Mouse (Mus musculus) limb, embryonic 14.5 days (tissue): ENCODE measurements around the gene Grap2. TPM values are rescaled to one million over a fixed set of nuclear protein-coding genes. Genes with fewer than 3 reads are reported as not detected.

ENCODE experiments used
- ATAC-seq: fragments of 200-750 bp; cut with Nextera tagmentation; 2 replicates; pipeline ENCODE4 v1.8.0; 2017; ENCODE audit warnings: low read depth, moderate number of reproducible peaks, moderate TSS enrichment; ENCODE audit not compliant: low FRiP score
- DNase-seq: peaks from one replicate; pipeline ENCODE4 v3.0.0-alpha.2; 2015; ENCODE audit warnings: low spot score
- H3K27ac ChIP-seq: fragments of 300-500 bp; sonication (generic); replicated peaks from 2 replicates; pipeline ENCODE4 v1.5.1; 2014; ENCODE audit warnings: low read depth, mild to moderate bottlenecking, low read length, moderate library complexity, mixed read lengths
- H3K27me3 ChIP-seq: fragments of 300-500 bp; sonication (generic); 2 replicates; pipeline ENCODE4 v1.6.1; 2014; ENCODE audit warnings: low read length, mixed read lengths; ENCODE audit not compliant: control insufficient read depth, insufficient read depth
- H3K36me3 ChIP-seq: fragments of 300-500 bp; sonication (generic); 2 replicates; pipeline ENCODE4 v1.6.1; 2014; ENCODE audit warnings: mild to moderate bottlenecking, low read length, moderate library complexity, mixed read lengths; ENCODE audit not compliant: control insufficient read depth, insufficient read depth
- H3K4me1 ChIP-seq: fragments of 300-500 bp; sonication (generic); 2 replicates; pipeline ENCODE4 v1.6.1; 2014; ENCODE audit warnings: antibody characterized with exemption, low read length, mixed read lengths; ENCODE audit not compliant: control insufficient read depth, insufficient read depth
- H3K4me2 ChIP-seq: fragments of 300-500 bp; sonication (generic); replicated peaks from 2 replicates; pipeline ENCODE4 v1.6.1; 2014; ENCODE audit warnings: low read depth, mild to moderate bottlenecking, low read length, moderate library complexity; ENCODE audit not compliant: severe bottlenecking
- H3K4me3 ChIP-seq: fragments of 300-500 bp; sonication (generic); replicated peaks from 2 replicates; pipeline ENCODE4 v1.5.1; 2014; ENCODE audit warnings: low read length
- H3K9ac ChIP-seq: fragments of 300-500 bp; sonication (generic); 2 replicates; pipeline ENCODE4 v1.6.1; 2014; ENCODE audit warnings: mild to moderate bottlenecking, low read depth, low read length, moderate library complexity; ENCODE audit not compliant: severe bottlenecking
- H3K9me3 ChIP-seq: fragments of 300-500 bp; sonication (generic); 2 replicates; pipeline ENCODE4 v1.6.1; 2016; ENCODE audit warnings: low read length; ENCODE audit not compliant: control insufficient read depth
- POLR2A ChIP-seq: fragments of 200-500 bp; IDR thresholded peaks from 2 replicates; pipeline ENCODE4 v1.8.0; 2012; ENCODE audit warnings: inconsistent platforms, mild to moderate bottlenecking, moderate library complexity, borderline replicate concordance; ENCODE audit not compliant: insufficient read depth, insufficient read length; ENCODE audit errors: extremely low read depth
- WGBS: fragments of 180-500 bp; shearing (Covaris S2); extraction: QIAGEN DNeasy Blood & Tissue Kit; methylation state at CpG from one replicate; pipeline ENCODE4 v1.1.7; 2014; 5-methylcytosine and 5-hydroxymethylcytosine counted together
- polyA plus RNA-seq, 2 experiments: library from polyadenylated mRNA; depleted of rRNA in 1 of 2; stranded (reverse) in 1 of 2; unstranded in 1 of 2; fragments of >200 nt; fragmentation: Nextera tagmentation in 1 of 2; extraction: Ambion mirVana in 1 of 2; gene quantifications; 2 replicates each; pipeline versions ENCODE4 v1.2.1 to v1.2.3; 2012 to 2014

The Grap2 gene
- polyA plus RNA-seq, 2 experiments: 0.36 to 1.2 TPM

DNA sequence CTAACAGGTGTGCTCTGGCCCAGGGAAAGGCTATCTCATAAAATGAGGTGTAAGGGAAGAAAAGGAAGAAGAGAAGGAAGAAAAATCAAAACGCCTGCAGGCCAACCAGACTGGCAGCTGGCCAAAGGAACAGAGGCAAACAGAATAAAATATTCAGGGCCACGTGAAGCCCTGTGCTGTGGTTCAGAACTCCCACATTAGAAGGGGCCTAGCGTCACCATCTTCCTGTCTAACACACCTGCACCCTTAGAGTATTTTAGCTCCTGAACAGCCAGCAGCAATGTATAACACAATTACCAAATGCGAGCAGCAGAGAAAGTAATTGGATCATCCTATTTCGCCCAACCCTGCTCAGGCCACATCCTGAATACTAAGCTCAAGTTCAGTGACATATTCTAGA is 39.1 kb downstream of the Grap2 start:
- ATAC-seq (no peak), DNase-seq (no peak)
- no peak overlapping the region for H3K27ac ChIP-seq
- H3K9ac ChIP-seq: no peak overlapping the region
- no peak overlapping the region for H3K4me2 ChIP-seq
- 0 out of 2 replicates have a peak, but pooled peaks cover 4% of the 10 kb centered on the region for H3K27me3 ChIP-seq
- no peaks in the 10 kb centered on the region for H3K36me3 ChIP-seq
- WGBS: 60% methylated on average over 5 of the region's 5 CpGs
- no peak overlapping the region for H3K4me3 ChIP-seq
- H3K4me1 ChIP-seq: 0 out of 2 replicates have a peak, but pooled peaks cover 9% of the 10 kb centered on the region
- no peak for TF ChIP-seq POLR2A
- no peaks in the 10 kb centered on the region for H3K9me3 ChIP-seq

DNA sequence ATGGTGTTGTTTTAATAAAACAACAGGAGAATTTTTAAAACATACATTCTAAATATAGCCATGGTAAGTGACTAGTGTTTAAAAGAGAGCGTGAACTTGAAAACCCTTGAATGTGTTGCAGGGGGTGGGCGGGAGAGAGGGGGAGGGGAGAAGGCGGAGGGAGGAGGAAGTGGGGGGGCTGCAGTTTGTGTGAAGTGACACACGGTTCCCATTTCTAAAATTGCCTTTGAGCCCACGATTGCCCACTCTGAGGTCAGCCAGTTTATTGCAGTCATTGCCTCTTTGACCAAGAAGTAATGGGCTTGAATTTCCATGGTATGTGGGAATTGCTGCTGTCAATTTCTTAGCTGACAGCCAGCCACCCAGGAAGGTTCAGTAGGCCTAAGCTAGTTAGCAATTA is 41.5 kb downstream of the Grap2 start:
- WGBS: 23% methylated on average over 5 of the region's 5 CpGs
- Histone ChIP-seq H3K9me3 (no peaks in the 10 kb centered on the region), H3K27me3 (0 out of 2 replicates have a peak, but pooled peaks cover 4% of the 10 kb centered on the region), H3K27ac (no peak overlapping the region), H3K4me2 (no peak overlapping the region), H3K4me3 (no peak overlapping the region), H3K9ac (no peak overlapping the region), H3K36me3 (no peaks in the 10 kb centered on the region), H3K4me1 (0 out of 2 replicates have a peak, but pooled peaks cover 4% of the 10 kb centered on the region)
- ATAC-seq (no peak), DNase-seq (no peak)
- no peak for TF ChIP-seq POLR2A

DNA sequence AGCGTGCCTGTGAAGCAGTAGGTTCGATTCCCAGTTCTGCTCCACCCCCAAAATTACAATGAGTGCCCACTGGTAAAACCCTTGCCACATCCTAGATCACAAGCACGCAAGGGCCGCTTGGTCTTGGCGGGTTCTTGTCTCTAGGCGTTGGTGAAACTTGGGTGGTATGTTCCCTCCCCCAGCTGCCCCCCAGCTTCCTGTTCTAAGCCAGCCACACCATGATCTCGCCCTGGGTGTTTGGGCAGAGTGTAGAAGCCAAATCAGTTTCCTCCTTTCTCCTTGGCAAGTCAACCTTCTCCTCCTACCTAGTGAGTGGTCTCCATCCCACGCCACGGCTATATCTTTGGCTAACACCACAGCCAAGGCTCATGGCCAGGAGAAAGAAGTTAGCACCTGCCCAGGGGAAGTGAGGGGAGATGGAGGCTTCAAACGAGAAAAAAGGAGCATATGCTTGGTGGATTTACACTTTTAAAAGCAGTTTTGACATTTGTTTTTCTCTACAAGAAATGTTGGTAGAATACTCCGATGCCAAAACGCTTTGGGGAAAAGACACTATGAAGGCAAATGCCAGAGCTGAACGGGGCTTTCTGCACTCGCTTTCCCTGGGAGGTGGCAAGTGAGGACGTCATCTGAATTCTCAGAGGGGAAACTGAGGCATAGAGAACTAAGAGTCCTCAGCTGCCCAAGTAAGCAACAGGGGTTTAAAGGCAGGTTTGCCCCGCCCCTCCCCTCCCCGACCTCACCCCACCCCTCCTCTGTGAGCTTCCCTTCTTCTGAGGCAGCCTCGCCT is 42.3 kb downstream of the Grap2 start:
- no peak for TF ChIP-seq POLR2A
- H3K4me2 ChIP-seq: no peak overlapping the region
- 0 out of 2 replicates have a peak, but pooled peaks cover 4% of the 10 kb centered on the region for H3K4me1 ChIP-seq
- WGBS: 59% methylated on average over 18 of the region's 18 CpGs
- no peak overlapping the region for H3K27ac ChIP-seq
- ATAC-seq (no peak), DNase-seq (no peak)
- no peak overlapping the region for H3K4me3 ChIP-seq
- no peaks in the 10 kb centered on the region for H3K9me3 ChIP-seq
- H3K36me3 ChIP-seq: no peaks in the 10 kb centered on the region
- no peak overlapping the region for H3K9ac ChIP-seq
- 0 out of 2 replicates have a peak, but pooled peaks cover 4% of the 10 kb centered on the region for H3K27me3 ChIP-seq

DNA sequence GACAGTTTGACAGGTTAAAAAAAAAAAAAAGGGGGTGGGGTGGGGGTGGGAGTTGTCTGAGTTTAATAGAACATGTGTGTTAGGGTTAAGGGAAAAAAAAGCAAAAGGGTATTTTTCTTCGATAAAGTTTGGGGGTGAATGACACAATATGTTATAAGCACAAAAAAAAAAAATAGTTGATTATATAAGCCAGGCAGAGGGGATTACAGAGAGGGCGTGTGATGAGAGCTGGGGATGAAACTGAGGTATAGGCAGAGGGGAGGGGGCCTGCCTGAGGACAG is 42.8 kb downstream of the Grap2 start:
- H3K27me3 ChIP-seq: 0 out of 2 replicates have a peak, but pooled peaks cover 4% of the 10 kb centered on the region

DNA sequence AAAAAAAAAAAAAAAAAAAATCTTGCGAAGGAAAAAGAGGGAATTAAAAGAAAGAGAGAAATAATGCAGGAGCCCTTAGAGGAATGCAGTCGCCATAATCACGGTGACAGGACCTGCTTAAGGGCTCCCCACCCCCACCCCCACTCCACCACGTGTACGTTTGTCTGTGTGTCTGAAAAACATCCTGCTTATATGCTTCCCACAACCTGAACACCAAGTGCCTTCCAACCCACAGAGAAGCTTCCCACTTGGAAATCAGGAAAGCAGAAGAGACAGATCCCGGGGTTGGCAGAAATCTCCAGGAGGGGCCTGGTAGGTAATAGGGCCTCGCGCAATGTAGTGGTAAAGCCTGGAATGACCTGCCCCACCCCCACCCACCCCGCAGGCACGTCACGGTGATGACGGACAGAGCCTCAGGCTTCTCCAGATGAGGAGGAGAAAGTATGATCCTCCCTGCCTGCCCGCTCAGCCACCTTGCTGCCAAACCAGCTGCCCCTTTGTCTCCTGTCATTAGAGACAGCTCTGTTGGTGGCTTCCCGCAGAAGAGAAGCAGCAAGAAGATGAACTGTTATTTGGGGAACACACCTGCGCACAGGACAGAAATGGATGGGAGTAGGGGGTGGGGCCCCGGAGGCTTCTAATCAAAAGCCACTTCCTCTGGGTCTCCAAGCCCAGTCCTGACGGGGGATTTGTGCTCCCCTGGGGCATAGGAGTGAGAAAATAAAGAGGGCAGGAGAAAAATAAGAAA is 43.4 kb downstream of the Grap2 start:
- Histone ChIP-seq H3K9ac (peak overlapping the region; percentile 25; the same call in 1 of the 2 replicates), H3K36me3 (no peaks in the 10 kb centered on the region), H3K4me3 (no peak overlapping the region), H3K27ac (no peak overlapping the region), H3K27me3 (0 out of 2 replicates have a peak, but pooled peaks cover 4% of the 10 kb centered on the region), H3K4me2 (no peak overlapping the region), H3K9me3 (no peaks in the 10 kb centered on the region), H3K4me1 (0 out of 2 replicates have a peak, but pooled peaks cover 4% of the 10 kb centered on the region)
- ATAC-seq (no peak), DNase-seq (no peak)
- no peak for TF ChIP-seq POLR2A
- 5% methylated on average over 16 of the region's 17 CpGs for WGBS

More for the DNA sequence above, 42.8 kb downstream of the Grap2 start:
- ATAC-seq (no peak), DNase-seq (no peak)
- H3K36me3 ChIP-seq: no peaks in the 10 kb centered on the region
- TF ChIP-seq POLR2A: no peak
- no peak overlapping the region for H3K27ac ChIP-seq
- 0 out of 2 replicates have a peak, but pooled peaks cover 4% of the 10 kb centered on the region for H3K4me1 ChIP-seq
- H3K4me3 ChIP-seq: no peak overlapping the region
- 33% methylated on average over 2 of the region's 2 CpGs for WGBS
- no peak overlapping the region for H3K9ac ChIP-seq
- no peaks in the 10 kb centered on the region for H3K9me3 ChIP-seq
- H3K4me2 ChIP-seq: no peak overlapping the region
